Mouse (Mus musculus) megakaryocyte-erythroid progenitor cell, adult 5-6 weeks (primary cell): ENCODE data around the gene Agbl1. TPM values are rescaled to one million over a fixed set of nuclear protein-coding genes. Genes with fewer than 3 reads are reported as not detected.

Source experiments
- ATAC-seq: replicated peaks from 2 replicates; pipeline ENCODE4 v1.8.0; 2016; ENCODE audit warnings: mild to moderate bottlenecking, inconsistent platforms; ENCODE audit not compliant: severe bottlenecking, poor library complexity, low FRiP score, low TSS enrichment
- total RNA-seq, 2 experiments: library from RNA; stranded (forward) in 1 of 2; stranded (reverse) in 1 of 2; fragments of 200-1000, 215-1000 nt in 1 of 2; fragments of >200 nt in 1 of 2; fragmentation: Nextera tagmentation in 1 of 2; gene quantifications; 2 replicates each; pipeline ENCODE4 v1.2.3; 2014 to 2017

Agbl1 gene
- total RNA-seq, 2 experiments from 2014 or later: not detected

DNA sequence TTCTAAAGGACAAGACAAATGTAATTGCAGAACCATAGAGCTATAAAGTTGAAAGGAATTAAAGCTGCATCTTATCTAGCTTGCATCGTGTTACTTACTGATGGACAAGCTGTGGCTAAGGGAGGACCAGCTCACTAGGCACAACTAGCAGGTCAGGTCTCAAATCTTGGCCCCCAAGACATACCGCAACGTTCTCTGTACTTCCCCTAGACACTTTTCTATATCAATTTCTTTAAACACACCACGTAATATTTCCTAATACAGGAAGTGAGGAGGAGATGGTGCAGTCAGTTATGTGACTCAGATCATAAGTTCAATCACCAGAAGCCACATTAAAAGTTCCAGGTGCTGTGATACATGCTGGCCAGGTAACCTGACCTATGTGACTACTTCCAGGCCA, 919.1 kb downstream of the Agbl1 start:
- no peak for ATAC-seq

DNA sequence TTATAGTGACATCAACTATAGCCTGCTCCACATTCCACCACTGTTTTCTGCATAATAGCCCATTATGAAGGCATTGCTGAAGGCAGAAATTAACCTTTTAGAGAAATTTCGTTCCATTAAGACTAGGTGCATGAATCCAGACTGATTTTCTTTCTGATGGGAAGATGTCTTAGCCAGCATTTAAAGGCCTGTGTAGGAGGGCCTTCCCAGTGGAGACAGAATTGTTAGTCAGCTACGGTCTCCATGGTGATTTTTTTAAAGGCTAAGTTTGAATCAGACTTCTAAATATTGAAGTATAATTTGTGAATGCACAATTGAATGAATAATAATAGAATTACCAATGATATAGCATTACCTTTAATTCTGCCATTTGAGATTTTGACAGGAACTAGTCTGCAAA, 920.2 kb downstream of the Agbl1 start:
- ATAC-seq: no peak

DNA sequence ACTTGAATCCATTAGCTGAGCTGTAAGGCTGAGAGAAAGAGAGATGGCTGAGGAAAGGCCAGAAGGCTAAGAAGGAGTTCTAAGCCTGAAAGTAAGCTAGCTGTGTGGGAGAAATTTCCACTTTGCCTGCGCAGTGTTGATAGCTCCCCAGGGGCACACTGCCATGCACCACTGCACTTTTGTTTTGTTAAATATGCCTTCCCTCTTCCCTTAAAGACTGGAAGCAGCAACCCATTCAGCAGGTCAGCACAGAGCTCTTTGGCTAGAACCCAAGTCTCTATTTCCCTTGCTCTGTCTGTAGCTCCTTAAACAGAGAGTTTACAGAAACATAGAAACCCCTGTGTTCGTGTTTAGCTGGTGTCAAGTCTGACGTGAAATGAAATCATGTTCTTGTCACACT, 922.7 kb downstream of the Agbl1 start:
- no peak for ATAC-seq

DNA sequence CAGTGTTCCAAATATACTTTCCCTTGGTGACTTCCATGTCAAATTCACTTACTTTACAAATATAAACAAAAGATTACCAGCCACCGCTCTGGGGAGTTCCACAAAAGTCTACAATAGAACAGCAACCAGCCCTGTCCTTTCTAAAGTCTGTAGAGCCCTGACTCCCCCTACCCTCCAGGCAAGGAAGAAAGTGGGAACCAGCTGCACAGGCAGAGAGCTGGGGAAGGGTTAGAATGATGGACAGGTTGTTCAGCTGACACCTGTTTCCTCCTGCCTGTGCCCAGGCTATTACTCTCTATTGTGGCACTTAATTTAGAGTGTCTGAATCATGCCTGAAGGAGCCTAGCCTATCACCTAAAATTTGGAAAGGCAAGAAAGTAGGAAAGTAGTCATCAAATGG, 923.2 kb downstream of the Agbl1 start:
- ATAC-seq: no peak

DNA sequence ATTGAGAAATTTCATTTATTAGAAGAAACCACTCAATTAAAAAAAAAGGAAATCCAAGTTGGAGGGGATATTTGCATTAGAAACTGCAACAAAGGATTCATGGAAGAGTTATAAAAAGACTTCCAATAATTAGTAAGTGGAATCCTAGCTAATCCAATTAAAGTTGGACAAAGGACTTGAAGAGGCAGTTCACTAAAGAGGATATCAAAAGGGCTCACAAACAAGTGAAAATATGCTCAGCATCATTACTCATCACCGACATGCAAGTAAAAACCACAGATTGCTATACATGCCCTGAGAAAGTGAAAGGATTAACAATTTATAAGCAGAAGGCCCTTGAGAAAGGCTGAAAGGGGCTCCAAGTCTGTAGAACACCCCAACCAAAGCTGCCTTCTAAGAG, 935.2 kb downstream of the Agbl1 start:
- no peak for ATAC-seq
